Mouse (Mus musculus): Measurements from ENCODE around the gene Il18. TPM values are rescaled to one million over a fixed set of nuclear protein-coding genes. Genes with fewer than 3 reads are reported as not detected.

Gene Il18
- total RNA-seq, 2 experiments from 2014 or later = 4.2 to 4.5 TPM

GRCm38 (mm10) chr9:50548936-50549335 lies 5.7 kb upstream of the Il18 start:
- ATAC-seq (replicated peaks; ENCODE audit: poor library complexity, severe bottlenecking) = no peak

GRCm38 (mm10) chr9:50552206-50552605 lies 2.4 kb upstream of the Il18 start:
- peak; percentile 51 for ATAC-seq (replicated peaks; ENCODE audit: poor library complexity, severe bottlenecking)

GRCm38 (mm10) chr9:50553547-50553946 lies 1.1 kb upstream of the Il18 start:
- ATAC-seq (replicated peaks; ENCODE audit: poor library complexity, severe bottlenecking) = peak; percentile 60

GRCm38 (mm10) chr9:50555094-50555446 lies 443 bp downstream of the Il18 start, which contains the start of gene Bco2:
Bco2 (minus strand) TSS chr9:50555181.
- ATAC-seq (replicated peaks; ENCODE audit: poor library complexity, severe bottlenecking) = no peak

GRCm38 (mm10) chr9:50561145-50561917 lies 6.7 kb downstream of the Il18 start, which contains the start of gene Tex12:
Tex12 (minus strand) TSS chr9:50561325.
- ATAC-seq (replicated peaks; ENCODE audit: poor library complexity, severe bottlenecking) = no peak

- ATAC-seq (replicated peaks; ENCODE audit: poor library complexity, severe bottlenecking) = no peak
Observed at GRCm38 (mm10) chr9:50561918-50562360, 7.3 kb downstream of the Il18 start.

GRCm38 (mm10) chr9:50565173-50565572 lies 10.5 kb downstream of the Il18 start:
- ATAC-seq (replicated peaks; ENCODE audit: poor library complexity, severe bottlenecking) = peak; percentile 62

GRCm38 (mm10) chr9:50565940-50566339 lies 11.3 kb downstream of the Il18 start:
- no peak for ATAC-seq (replicated peaks; ENCODE audit: poor library complexity, severe bottlenecking)

GRCm38 (mm10) chr9:50567372-50567771 lies 12.7 kb downstream of the Il18 start:
- peak; percentile 95 for ATAC-seq (replicated peaks; ENCODE audit: poor library complexity, severe bottlenecking)

GRCm38 (mm10) chr9:50567881-50568280 lies 13.3 kb downstream of the Il18 start:
- ATAC-seq (replicated peaks; ENCODE audit: poor library complexity, severe bottlenecking) = no peak

GRCm38 (mm10) chr9:50569599-50570525 lies 15.2 kb downstream of the Il18 start:
- no peak for ATAC-seq (replicated peaks; ENCODE audit: poor library complexity, severe bottlenecking)

- ATAC-seq (replicated peaks; ENCODE audit: poor library complexity, severe bottlenecking) = no peak
Observed at GRCm38 (mm10) chr9:50580370-50580769, 25.7 kb downstream of the Il18 start.

- no peak for ATAC-seq (replicated peaks; ENCODE audit: poor library complexity, severe bottlenecking)
Observed at GRCm38 (mm10) chr9:50585145-50585818, 30.7 kb downstream of the Il18 start.

GRCm38 (mm10) chr9:50586955-50587354 lies 32.3 kb downstream of the Il18 start:
- no peak for ATAC-seq (replicated peaks; ENCODE audit: poor library complexity, severe bottlenecking)

- peak; percentile 78 for ATAC-seq (replicated peaks; ENCODE audit: poor library complexity, severe bottlenecking)
Observed at GRCm38 (mm10) chr9:50590856-50591518, 36.4 kb downstream of the Il18 start.

- ATAC-seq (replicated peaks; ENCODE audit: poor library complexity, severe bottlenecking) = peak; percentile 79
Observed at GRCm38 (mm10) chr9:50592955-50593354, 38.3 kb downstream of the Il18 start.

GRCm38 (mm10) chr9:50593544-50593943 lies 38.9 kb downstream of the Il18 start:
- peak; percentile 51 for ATAC-seq (replicated peaks; ENCODE audit: poor library complexity, severe bottlenecking)

- ATAC-seq (replicated peaks; ENCODE audit: poor library complexity, severe bottlenecking) = no peak
Observed at GRCm38 (mm10) chr9:50594794-50595417, 40.3 kb downstream of the Il18 start.

- no peak for ATAC-seq (replicated peaks; ENCODE audit: poor library complexity, severe bottlenecking)
Observed at GRCm38 (mm10) chr9:50596973-50597372, 42.3 kb downstream of the Il18 start.

GRCm38 (mm10) chr9:50601536-50601935 lies 46.9 kb downstream of the Il18 start:
- no peak for ATAC-seq (replicated peaks; ENCODE audit: poor library complexity, severe bottlenecking)
